Mouse (Mus musculus) inflammation-experienced regulatory T-cells, adult 6 months (primary cell): ENCODE data around the gene Ric8a. TPM values are rescaled to one million over a fixed set of nuclear protein-coding genes. Genes with fewer than 3 reads are reported as not detected.
A peak's percentile ranks its signal among the peaks of the same experiment; 100 is the strongest.

Source experiments
- ATAC-seq: one replicate; pipeline ENCODE4 v1.8.0; 2017
- polyA plus RNA-seq, 3 experiments: library from polyadenylated mRNA; unstranded; fragments of 100-300 nt; shearing (Covaris generic); gene quantifications; one replicate each; pipeline ENCODE4 v1.2.1; 2017

Ric8a gene
- polyA plus RNA-seq, 3 experiments from 2014 or later: 57.0 to 69.1 (median 66.3) TPM

DNA sequence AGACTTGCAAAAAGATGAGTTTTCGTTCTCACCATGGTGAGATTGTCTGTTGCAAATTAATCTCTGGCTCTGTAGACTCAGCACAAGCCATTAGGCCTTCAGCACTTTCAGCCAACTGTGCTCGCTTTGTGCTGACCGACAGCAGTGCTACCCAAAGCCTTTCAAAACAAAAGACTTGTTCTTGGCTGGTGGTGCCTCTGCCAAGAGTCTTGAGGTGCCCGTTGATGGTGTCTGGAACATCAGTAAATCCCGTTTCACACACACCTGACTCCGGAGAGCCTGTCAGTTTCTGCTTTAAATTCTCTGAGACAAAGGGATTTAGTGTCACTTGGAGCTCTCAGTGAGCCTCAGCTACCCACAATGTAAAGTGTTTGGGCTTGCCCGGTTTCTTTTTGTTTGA, 37.3 kb downstream of the Ric8a start:
- ATAC-seq: no peak

DNA sequence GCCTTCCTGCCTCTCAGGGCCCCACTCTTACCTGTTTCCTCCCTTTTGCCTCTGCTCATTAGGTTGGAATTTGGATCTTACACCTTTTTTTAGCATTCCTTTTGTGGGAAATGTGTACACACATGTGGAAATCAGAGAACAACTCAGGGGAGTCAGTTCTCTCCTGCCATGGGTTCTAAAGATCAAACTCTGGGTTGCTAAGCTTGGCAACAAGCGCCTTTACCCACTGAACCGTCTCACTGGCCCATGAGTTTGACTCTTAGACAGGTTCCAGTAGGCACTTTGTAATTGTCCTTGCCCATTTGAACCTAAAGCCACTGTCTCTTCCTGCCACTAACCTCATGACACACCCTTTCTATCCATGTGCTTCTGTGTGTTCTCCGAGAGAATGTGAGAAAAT, 37.9 kb downstream of the Ric8a start:
- ATAC-seq: no peak

DNA sequence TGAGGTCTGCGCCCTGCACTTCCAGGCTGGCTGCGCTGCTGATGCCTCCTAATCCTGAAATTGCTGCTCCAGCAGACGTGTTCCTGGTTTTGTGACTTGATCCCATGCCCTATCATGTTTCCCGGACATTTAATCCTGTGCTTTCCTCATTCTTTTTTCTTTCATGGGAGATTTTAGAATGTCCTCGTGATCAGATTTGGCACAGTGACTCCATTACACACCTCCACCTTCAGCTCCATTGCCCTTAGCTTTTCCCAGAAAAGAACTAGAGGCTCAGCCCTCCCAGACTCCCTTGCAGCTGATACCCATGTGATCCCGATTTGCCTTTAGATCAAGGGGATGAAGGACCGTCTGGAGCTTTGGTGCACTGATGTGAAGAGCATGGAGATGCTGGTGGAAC, 41.1 kb downstream of the Ric8a start:
- no peak for ATAC-seq

DNA sequence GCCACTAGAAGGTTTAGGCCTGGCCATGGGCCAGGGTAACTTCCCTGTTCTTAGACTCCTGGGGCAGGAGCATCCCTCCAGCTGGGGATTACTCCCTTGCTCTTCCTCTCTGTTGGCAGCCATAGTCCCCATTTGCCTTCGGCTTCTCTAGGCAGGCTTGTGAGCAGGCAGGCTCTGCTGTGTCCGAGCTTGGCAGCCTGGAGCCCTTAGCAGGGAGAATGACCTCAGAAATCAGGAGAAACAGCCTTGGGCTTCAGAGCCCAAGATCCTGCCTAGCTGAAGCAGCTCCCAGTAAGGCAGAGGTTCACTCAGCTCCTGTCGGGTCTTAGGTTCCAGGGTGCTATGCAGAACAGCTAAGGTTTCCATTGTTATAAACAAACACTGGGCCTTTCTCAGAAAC, 42.4 kb downstream of the Ric8a start:
- ATAC-seq: no peak

DNA sequence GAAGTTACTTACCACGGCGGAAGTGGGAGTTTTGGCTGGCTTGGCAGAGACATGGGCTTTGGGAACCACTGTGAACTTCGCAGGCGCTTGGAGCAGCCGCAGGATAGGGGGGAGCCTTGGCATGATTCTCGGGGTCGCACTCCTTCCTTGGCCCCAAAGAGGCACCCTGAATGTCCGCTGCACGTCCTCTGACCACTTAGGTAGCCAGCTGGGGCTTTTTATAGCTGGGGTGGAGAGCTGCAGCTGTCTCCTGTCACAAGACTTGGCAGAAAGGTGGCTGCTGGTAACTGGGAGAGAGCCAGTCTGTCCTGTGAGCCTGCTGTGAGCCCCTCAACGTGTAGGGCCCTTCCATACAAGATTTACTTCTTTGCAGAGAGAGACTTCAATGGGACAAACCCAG, 43.5 kb downstream of the Ric8a start, which contains the start of gene Cox8b:
Gene Cox8b (minus strand): TSS at position 227 of the 400 bp plus-strand sequence.
- ATAC-seq: no peak

DNA sequence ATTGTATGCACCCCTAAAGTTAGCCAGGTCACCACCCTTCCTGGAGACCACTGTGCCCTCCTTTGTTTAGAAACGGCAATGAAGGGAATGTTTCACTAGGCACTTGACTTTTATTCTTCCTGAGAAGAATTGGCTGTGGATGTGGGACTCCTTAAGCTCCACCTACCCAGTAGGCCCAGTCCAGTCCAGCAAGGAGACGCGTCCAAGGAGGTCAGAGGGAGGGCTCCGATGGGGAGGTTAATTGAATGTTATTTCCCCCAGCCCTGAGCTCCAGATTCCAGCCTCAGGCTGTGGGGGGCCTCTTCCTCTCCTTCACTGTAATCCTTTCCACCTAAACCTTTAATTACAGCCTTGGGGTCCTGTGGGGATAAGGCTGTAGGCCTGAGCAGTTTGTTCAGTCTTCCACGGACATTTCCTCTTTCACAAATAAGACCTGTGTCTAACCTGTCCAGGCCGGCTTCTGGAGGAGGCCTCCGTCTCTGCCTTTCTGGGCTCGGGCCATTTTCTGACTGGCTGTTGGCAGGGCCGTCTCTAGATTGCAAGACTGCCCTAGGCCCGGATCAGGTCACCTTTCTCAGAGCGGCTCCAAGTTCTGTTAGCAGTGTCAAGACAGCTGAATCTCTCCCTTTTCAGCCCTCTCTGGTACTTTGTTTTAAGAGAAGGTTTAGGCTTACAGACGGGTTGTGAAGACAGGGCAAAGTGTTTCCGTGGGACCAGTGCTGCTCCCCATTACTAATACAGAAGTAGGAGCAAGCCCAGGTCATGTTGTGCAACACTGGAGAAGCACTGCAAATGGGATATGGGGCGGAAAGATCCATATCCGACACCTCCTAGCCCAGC, 45.5 kb downstream of the Ric8a start:
- no peak for ATAC-seq

DNA sequence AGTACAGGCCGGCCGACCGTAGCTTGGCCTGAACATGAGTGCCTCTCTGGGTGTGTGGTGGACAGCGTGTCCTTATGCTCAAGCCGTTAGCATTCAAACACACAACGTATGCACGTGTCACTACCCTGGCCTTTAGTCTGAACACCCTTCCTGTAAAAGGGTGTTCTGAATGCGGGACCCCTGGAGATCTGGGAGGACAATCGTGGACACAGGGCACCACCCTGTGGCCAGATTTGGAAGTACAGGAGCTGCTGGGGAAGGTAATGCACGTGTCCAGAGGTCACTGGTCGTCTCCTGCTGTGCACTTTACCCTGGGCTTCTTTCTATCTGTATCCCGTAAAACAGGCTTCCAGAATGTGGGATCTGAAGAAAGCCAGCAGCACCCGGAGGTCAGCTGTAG, 46.5 kb downstream of the Ric8a start:
- ATAC-seq: no peak

DNA sequence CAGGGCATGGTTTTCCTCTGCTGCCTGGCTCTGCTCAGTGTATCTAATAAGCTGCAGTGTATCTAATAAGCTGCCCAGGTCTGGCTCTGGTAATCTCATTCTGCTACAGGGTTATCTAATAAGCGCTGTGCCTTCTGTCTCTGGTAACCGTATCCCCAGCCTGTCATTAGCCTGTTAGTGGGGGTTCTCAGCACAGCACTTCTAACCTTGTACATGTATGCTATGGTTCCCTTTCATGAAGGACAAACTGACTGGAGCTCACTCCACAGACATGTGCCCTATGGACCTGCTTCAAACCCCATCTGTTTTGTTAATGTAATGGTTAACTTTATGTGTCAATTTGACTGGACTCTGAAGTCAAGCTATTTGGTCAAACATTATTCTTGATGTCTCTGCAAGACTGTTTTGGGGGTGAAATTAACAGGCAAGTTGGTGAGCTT, 48.9 kb downstream of the Ric8a start:
- ATAC-seq: no peak

DNA sequence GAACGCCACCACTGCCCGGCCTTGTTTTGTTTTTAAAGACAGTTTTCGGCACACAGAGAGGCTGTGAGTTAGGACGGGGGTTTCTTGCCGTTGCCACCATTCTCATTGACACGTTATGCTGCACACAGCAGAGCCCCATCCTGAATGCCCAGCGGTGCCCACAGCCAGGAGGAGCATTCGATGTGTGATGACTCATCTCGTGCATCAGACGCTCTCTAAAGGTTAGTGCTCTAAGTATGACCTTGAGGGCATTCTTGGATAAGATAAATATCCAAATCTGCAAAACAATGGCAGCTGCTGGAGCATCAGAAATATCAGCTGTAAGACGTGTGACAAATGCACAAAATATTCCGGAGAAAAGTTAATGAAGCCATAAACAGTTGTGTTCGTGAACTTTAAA, 50.4 kb downstream of the Ric8a start:
- ATAC-seq: no peak

DNA sequence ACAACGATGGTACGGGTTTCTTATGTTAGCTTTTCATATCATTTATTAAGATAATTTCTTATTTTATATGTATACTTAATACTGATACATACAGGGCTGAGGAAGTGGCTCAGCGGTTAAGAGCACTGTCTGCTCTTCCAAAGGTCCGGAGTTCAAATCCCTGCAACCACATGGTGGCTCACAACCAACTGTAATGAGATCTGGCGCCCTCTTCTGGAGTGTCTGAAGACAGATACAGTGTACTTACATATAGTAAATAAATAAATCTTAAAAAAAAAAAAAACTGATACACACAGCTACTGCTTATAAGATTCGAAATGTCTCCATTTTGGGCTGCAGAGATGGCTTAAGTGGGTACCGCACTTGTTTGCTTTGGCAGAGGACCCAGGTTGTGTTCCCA, 50.9 kb downstream of the Ric8a start:
- ATAC-seq: no peak

DNA sequence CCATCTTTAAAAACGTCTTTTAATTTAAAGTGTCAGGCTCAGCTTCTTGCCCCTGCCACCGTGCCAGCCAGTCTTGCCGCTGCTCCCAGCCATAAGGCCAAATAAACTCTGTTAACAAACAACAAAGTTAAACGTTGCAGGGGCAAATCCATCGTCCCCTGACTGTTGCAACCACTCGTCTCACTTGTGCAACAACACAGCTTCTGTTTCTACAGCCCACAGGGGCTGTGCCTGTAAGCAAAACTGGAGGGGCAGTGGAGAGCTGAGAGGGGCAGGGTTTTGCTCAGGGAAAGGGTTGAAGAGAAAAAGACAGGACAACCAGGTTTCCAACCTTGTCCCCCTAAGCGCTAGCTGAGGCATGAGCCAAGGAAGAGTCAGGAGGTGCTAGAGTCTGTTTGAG, 51.4 kb downstream of the Ric8a start:
- no peak for ATAC-seq

DNA sequence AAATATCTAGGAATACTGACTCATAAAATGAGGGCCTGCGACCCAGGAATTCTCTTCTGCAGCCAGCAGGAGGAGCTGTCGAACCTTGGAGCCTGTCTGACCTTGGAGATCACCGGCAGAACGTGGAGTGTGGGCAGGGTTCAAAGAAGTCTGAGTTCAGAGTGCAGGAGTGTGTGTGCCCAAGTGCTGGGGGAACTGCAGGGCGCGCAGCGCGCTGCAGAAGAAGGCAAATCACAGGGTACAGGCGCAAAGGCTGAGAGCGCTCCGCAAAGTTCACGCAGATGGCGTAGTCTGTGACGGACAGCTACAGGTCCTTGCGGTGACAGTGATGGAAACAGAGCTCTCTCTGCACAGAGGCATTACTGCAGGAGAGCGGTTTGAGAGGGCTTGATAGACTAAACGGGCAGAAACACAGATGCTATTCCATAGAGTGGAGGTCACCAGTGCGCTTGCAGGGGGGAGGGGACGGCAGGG, 51.9 kb downstream of the Ric8a start:
- peak; percentile 86 for ATAC-seq

DNA sequence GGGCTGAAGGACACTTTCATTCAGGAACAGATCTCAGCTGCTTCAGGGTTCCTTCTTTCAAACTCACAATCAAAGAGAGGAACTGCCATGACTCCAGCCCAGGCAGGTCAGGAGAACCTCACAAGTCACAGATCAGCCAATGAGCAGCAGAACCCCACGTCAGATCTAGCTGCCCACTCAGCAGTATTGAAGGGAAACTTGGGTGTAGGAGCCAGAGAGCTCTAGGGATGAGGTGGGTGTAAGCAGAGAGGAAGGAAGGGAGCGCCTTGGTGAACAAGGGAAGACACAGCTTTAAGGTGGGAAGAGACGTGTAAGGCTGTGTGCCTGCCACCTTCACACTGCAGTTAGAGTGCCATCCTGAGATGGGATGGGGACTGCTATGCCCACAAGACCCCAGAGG, 55.5 kb downstream of the Ric8a start:
- ATAC-seq: no peak

DNA sequence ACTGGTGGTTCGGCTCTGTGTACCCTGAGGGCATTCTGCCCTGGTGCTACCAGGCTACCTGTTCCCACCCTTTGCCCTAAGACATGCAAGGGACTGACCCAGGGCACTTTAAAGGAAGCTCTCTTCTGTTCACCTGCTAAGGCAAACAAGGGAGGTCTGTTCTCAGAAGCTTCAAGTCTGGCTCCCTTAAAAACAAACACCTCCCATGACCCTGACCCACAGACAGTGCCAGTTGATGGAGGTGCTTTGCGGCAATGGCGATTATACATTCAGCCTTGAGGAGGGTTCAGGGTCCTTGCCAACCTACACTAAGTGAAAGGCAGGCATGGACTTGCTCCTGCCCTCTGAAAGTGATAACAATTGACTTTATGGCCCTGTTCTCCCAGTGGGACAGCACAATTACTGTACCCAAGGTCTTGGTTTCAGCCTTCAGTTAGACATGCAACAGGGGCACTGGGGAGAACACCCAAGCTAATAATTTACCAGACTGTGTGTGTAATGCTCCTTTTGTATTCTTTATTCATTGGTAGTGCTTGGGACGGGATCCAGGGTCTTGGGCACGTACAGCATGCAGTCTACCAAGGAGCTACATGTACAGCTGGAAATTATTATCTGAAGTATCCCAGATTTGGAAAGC, 56.2 kb downstream of the Ric8a start:
- no peak for ATAC-seq

Other genes starting within 250 kb of the Ric8a start
- not detected for gene Olfr61, start 228.0 kb upstream of the Ric8a start, polyA plus RNA-seq
- gene Olfr53, start 210.5 kb upstream of the Ric8a start, polyA plus RNA-seq: not detected
- gene Olfr539, start 197.0 kb upstream of the Ric8a start, polyA plus RNA-seq: under 1 TPM in 1 of 3 experiments, not detected in 2; 0.05 TPM
- gene Olfr45, start 175.0 kb upstream of the Ric8a start, polyA plus RNA-seq: under 1 TPM in 1 of 3 experiments, not detected in 2; 0.05 TPM
- gene Olfr541, start 159.7 kb upstream of the Ric8a start, polyA plus RNA-seq: not detected
- gene Cyp2e1, start 93.2 kb upstream of the Ric8a start, polyA plus RNA-seq: not detected
- not detected for gene Syce1, start 69.1 kb upstream of the Ric8a start, polyA plus RNA-seq
- gene Zfp941, start 34.8 kb upstream of the Ric8a start, polyA plus RNA-seq: under 1 TPM in 2 of 3 experiments, not detected in 1; 0.40 TPM
- not detected for gene Urah, start 21.9 kb upstream of the Ric8a start, polyA plus RNA-seq
- not detected for gene Scgb1c1, start 11.4 kb upstream of the Ric8a start, polyA plus RNA-seq
- not detected for gene Odf3, start 9.2 kb upstream of the Ric8a start, polyA plus RNA-seq
- not detected for gene Gm45785, start 626 bp upstream of the Ric8a start, polyA plus RNA-seq
- gene Bet1l, start 620 bp downstream of the Ric8a start, polyA plus RNA-seq: 10 to 100 TPM; 43.0 to 59.7 (median 53.0) TPM
- 100 to 1,000 TPM in 2 of 3 experiments, 10 to 100 TPM in 1; 98.5 to 206 (median 105) TPM for gene Psmd13, start 25.0 kb downstream of the Ric8a start, polyA plus RNA-seq
- gene Sirt3, start 25.4 kb downstream of the Ric8a start, polyA plus RNA-seq: 10 to 100 TPM in 2 of 3 experiments, 1 to 10 TPM in 1; 9.1 to 10.8 (median 10.6) TPM
- gene Cox8b, start 43.5 kb downstream of the Ric8a start, polyA plus RNA-seq: not detected
- not detected for gene Nlrp6, start 63.9 kb downstream of the Ric8a start, polyA plus RNA-seq
- gene Pgghg, start 84.4 kb downstream of the Ric8a start, polyA plus RNA-seq: 10 to 100 TPM; 16.6 to 22.5 (median 18.2) TPM
- gene Ifitm5, start 93.3 kb downstream of the Ric8a start, polyA plus RNA-seq: under 1 TPM in 1 of 3 experiments, not detected in 2; 0.46 TPM
- not detected for gene Gm45717, start 99.0 kb downstream of the Ric8a start, polyA plus RNA-seq
- gene Ifitm2, start 99.0 kb downstream of the Ric8a start, polyA plus RNA-seq: 10 to 100 TPM; 60.0 to 93.0 (median 74.2) TPM
- gene Ifitm1, start 110.3 kb downstream of the Ric8a start, polyA plus RNA-seq: 1 to 10 TPM in 1 of 3 experiments, under 1 TPM in 1, not detected in 1; 0.54 to 6.6 TPM
- 10 to 100 TPM in 1 of 3 experiments, 1 to 10 TPM in 2; 2.7 to 11.2 (median 3.0) TPM for gene Ifitm3, start 153.8 kb downstream of the Ric8a start, polyA plus RNA-seq
- under 1 TPM in 1 of 3 experiments, not detected in 2; 0.94 TPM for gene Ifitm6, start 161.0 kb downstream of the Ric8a start, polyA plus RNA-seq
- gene Gm17387, start 172.2 kb downstream of the Ric8a start, polyA plus RNA-seq: not detected
- gene B4galnt4, start 204.1 kb downstream of the Ric8a start, polyA plus RNA-seq: 10 to 100 TPM; 11.1 to 13.1 (median 12.5) TPM
- gene Pkp3, start 221.3 kb downstream of the Ric8a start, polyA plus RNA-seq: 100 to 1,000 TPM; 413 to 487 (median 426) TPM
- gene Sigirr, start 243.6 kb downstream of the Ric8a start, polyA plus RNA-seq: 100 to 1,000 TPM; 149 to 208 (median 206) TPM